Mouse (Mus musculus) macrophage (primary cell): ENCODE results near the gene Ppp4r3b. TPM values are rescaled to one million over a fixed set of nuclear protein-coding genes. Genes with fewer than 3 reads are reported as not detected.

Experiments
- H3K27ac ChIP-seq: fragments of 350-480 bp; formaldehyde crosslinking; 2 replicates; pipeline ENCODE4 v1.9.0; 2021
- H3K36me3 ChIP-seq: fragments of 350-480 bp; formaldehyde crosslinking; 2 replicates; pipeline ENCODE4 v1.9.0; 2021; ENCODE audit errors: inconsistent target
- H3K4me3 ChIP-seq: fragments of 350-480 bp; formaldehyde crosslinking; 2 replicates; pipeline ENCODE4 v1.9.0; 2021; ENCODE audit errors: inconsistent target
- H3K79me2 ChIP-seq: fragments of 350-480 bp; formaldehyde crosslinking; 2 replicates; pipeline ENCODE4 v1.9.0; 2021; ENCODE audit errors: inconsistent target
- whole genome bisulfite sequencing: methylation state at CpG from one replicate; pipeline ENCODE4 v1.1.7; 2026; ENCODE audit warnings: inconsistent platforms; ENCODE audit not compliant: missing documents; 5-methylcytosine and 5-hydroxymethylcytosine counted together
- polyA plus RNA-seq: library from polyadenylated mRNA; stranded (reverse); fragments of 250-400 nt; gene quantifications from 3 replicates; pipeline ENCODE4 v1.2.4, GENCODE M21; 2018; ENCODE audit warnings: inconsistent platforms

Ppp4r3b gene
- polyA plus RNA-seq, 1 experiment from 2014 or later, result 42.1 TPM

GRCm38 (mm10) chr11:29247725-29248124, 75.0 kb downstream of the Ppp4r3b start:
- H3K27ac ChIP-seq, result no peak overlapping the region
- WGBS, result 100% methylated on average over 1 of the region's 1 CpGs
- peak overlapping the region; percentile 75 for H3K4me3 ChIP-seq
- no peaks in the 10 kb centered on the region for H3K36me3 ChIP-seq
- no peaks in the 10 kb centered on the region for H3K79me2 ChIP-seq

- H3K36me3 ChIP-seq, result no peaks in the 10 kb centered on the region
- no peak overlapping the region for H3K4me3 ChIP-seq
- no peak overlapping the region for H3K27ac ChIP-seq
- WGBS, result 96% methylated on average over 5 of the region's 5 CpGs
- no peaks in the 10 kb centered on the region for H3K79me2 ChIP-seq
These were observed 75.7 kb downstream of the Ppp4r3b start for GRCm38 (mm10) chr11:29248386-29248785.

GRCm38 (mm10) chr11:29254643-29255042, 82.0 kb downstream of the Ppp4r3b start:
- Histone ChIP-seq H3K27ac (no peak overlapping the region), H3K79me2 (no peaks in the 10 kb centered on the region), H3K4me3 (no peak overlapping the region), H3K36me3 (no peaks in the 10 kb centered on the region)
- 85% methylated on average over 1 of the region's 1 CpGs for WGBS

- Histone ChIP-seq H3K27ac (no peak overlapping the region), H3K79me2 (no peaks in the 10 kb centered on the region), H3K36me3 (no peaks in the 10 kb centered on the region), H3K4me3 (no peak overlapping the region)
- 12% methylated on average over 3 of the region's 3 CpGs for WGBS
These were observed 95.1 kb downstream of the Ppp4r3b start for GRCm38 (mm10) chr11:29267824-29268223.

Other genes starting within 250 kb of the Ppp4r3b start
- gene Pnpt1, start 42.1 kb upstream of the Ppp4r3b start, polyA plus RNA-seq, result 27.9 to 38.9 TPM (median 30.4 TPM) in 3 replicates
- 17.4 to 33.0 TPM (median 17.6 TPM) in 3 replicates for gene Cfap36, start 74.5 kb downstream of the Ppp4r3b start, polyA plus RNA-seq
- 9.5 to 16.3 TPM (median 12.5 TPM) in 3 replicates for gene Ccdc88a, start 200.8 kb downstream of the Ppp4r3b start, polyA plus RNA-seq